Mouse (Mus musculus) CH12.LX (cell line): ENCODE measurements around the gene Arl6ip4. TPM values are rescaled to one million over a fixed set of nuclear protein-coding genes. Genes with fewer than 3 reads are reported as not detected.

Source experiments
- DNase-seq: peaks from one replicate; pipeline ENCODE4 v3.0.0-alpha.2; 2013; ENCODE audit errors: extremely low read depth
- H3K27ac ChIP-seq: 2 replicates; pipeline ENCODE4 v1.5.1; 2012; ENCODE audit warnings: low read depth, mild to moderate bottlenecking, control low read depth, moderate library complexity; ENCODE audit not compliant: insufficient read depth
- H3K27me3 ChIP-seq: replicated peaks from 2 replicates; pipeline ENCODE3; 2012; ENCODE audit warnings: inconsistent platforms
- H3K36me3 ChIP-seq, 2 experiments: replicated peaks in 1 of 2; 2 replicates each; pipeline versions ENCODE3 to v1.6.1; 2012; ENCODE audit warnings: inconsistent platforms in 1 of 2, low read length in 1 of 2, mild to moderate bottlenecking in 1 of 2, mixed read lengths in 1 of 2, moderate library complexity in 1 of 2; ENCODE audit not compliant: control insufficient read depth in 1 of 2, insufficient read depth in 1 of 2
- H3K4me1 ChIP-seq, 2 experiments: 2 replicates each; pipeline ENCODE4 v1.6.1; 2012; ENCODE audit warnings: inconsistent platforms in 1 of 2, moderate library complexity in 1 of 2; ENCODE audit not compliant: insufficient read depth in 2 of 2, control insufficient read depth in 1 of 2
- H3K4me2 ChIP-seq: 2 replicates; pipeline ENCODE4 v1.6.1; 2012; ENCODE audit warnings: low read depth, mild to moderate bottlenecking, control low read depth; ENCODE audit not compliant: poor library complexity, insufficient read depth, severe bottlenecking
- H3K4me3 ChIP-seq, 3 experiments: fragments of 150-350 bp in 1 of 3; sonication (generic) in 1 of 3; replicated peaks in 1 of 3; 2 replicates each; pipeline versions ENCODE3 to v1.5.1; 2011 to 2012; ENCODE audit warnings: low read depth in 2 of 3, low read length in 2 of 3, mild to moderate bottlenecking in 2 of 3, moderate library complexity in 2 of 3, control low read depth in 1 of 3, improper control_type of control experiment in 1 of 3, inconsistent platforms in 1 of 3, mixed read lengths in 1 of 3; ENCODE audit not compliant: poor library complexity in 1 of 3
- H3K79me2 ChIP-seq: replicated peaks from 2 replicates; pipeline ENCODE4 v1.6.1; 2012; ENCODE audit warnings: mild to moderate bottlenecking, moderate library complexity; ENCODE audit not compliant: control insufficient read depth, poor library complexity, insufficient read depth, severe bottlenecking; ENCODE audit errors: extremely low read depth
- H3K9ac ChIP-seq: 2 replicates; pipeline ENCODE4 v1.6.1; 2012; ENCODE audit warnings: low read depth, mild to moderate bottlenecking, control low read depth, moderate library complexity; ENCODE audit not compliant: insufficient read depth
- H3K9me3 ChIP-seq: replicated peaks from 2 replicates; pipeline ENCODE3; 2012; ENCODE audit warnings: low read length, inconsistent platforms, mixed read lengths
- BHLHE40 ChIP-seq: IDR thresholded peaks from 2 replicates; pipeline ENCODE4 v1.6.1; 2011; ENCODE audit warnings: mild to moderate bottlenecking, low read depth, low read length, improper control_type of control experiment
- CHD1 ChIP-seq: IDR thresholded peaks from 2 replicates; pipeline ENCODE4 v1.6.1; 2012; ENCODE audit warnings: low read depth, low read length, improper control_type of control experiment, inconsistent platforms
- CHD2 ChIP-seq: IDR thresholded peaks from 2 replicates; pipeline ENCODE4 v1.6.1; 2011; ENCODE audit warnings: low read length, improper control_type of control experiment
- CTCF ChIP-seq, 2 experiments: IDR thresholded peaks in 1 of 2; conservative IDR thresholded peaks in 1 of 2; 2 replicates each; pipeline ENCODE4 v1.5.1; 2011 to 2012; ENCODE audit warnings: low read depth in 2 of 2, low read length in 2 of 2, improper control_type of control experiment in 1 of 2, inconsistent platforms in 1 of 2, mild to moderate bottlenecking in 1 of 2, moderate library complexity in 1 of 2
- E2F4 ChIP-seq: IDR thresholded peaks from 2 replicates; pipeline ENCODE4 v1.6.1; 2011; ENCODE audit warnings: low read depth, low read length, improper control_type of control experiment; ENCODE audit not compliant: insufficient replicate concordance
- ELF1 ChIP-seq: IDR thresholded peaks from 2 replicates; pipeline ENCODE4 v1.6.1; 2014; ENCODE audit warnings: low read depth, mild to moderate bottlenecking, inconsistent platforms, low read length, improper control_type of control experiment
- EP300 ChIP-seq: IDR thresholded peaks from 2 replicates; pipeline ENCODE4 v1.6.1; 2011; ENCODE audit warnings: low read length, improper control_type of control experiment
- HCFC1 ChIP-seq: IDR thresholded peaks from 2 replicates; pipeline ENCODE4 v1.6.1; 2012; ENCODE audit warnings: low read depth, mild to moderate bottlenecking, inconsistent platforms, low read length, improper control_type of control experiment
- JUN ChIP-seq: IDR thresholded peaks from 2 replicates; pipeline ENCODE4 v1.6.1; 2011; ENCODE audit warnings: low read depth, mild to moderate bottlenecking, low read length, improper control_type of control experiment, moderate library complexity; ENCODE audit not compliant: insufficient read depth
- JUND ChIP-seq: conservative IDR thresholded peaks from 2 replicates; pipeline ENCODE4 v1.6.1; 2011; ENCODE audit warnings: low read depth, low read length, improper control_type of control experiment
- KAT2A ChIP-seq: IDR thresholded peaks from 2 replicates; pipeline ENCODE4 v1.6.1; 2012; ENCODE audit warnings: low read length, improper control_type of control experiment, inconsistent platforms; ENCODE audit not compliant: insufficient replicate concordance
- MAFK ChIP-seq: IDR thresholded peaks from 2 replicates; pipeline ENCODE4 v1.6.1; 2011; ENCODE audit warnings: low read length, improper control_type of control experiment; ENCODE audit not compliant: insufficient replicate concordance
- MAX ChIP-seq: IDR thresholded peaks from 2 replicates; pipeline ENCODE4 v1.6.1; 2011; ENCODE audit warnings: low read length, improper control_type of control experiment
- MEF2A ChIP-seq: IDR thresholded peaks from 2 replicates; pipeline ENCODE4 v1.6.1; 2014; ENCODE audit warnings: low read depth, mild to moderate bottlenecking, inconsistent platforms, low read length, improper control_type of control experiment, borderline replicate concordance
- MXI1 ChIP-seq: IDR thresholded peaks from 2 replicates; pipeline ENCODE4 v1.6.1; 2011; ENCODE audit warnings: mild to moderate bottlenecking, low read depth, low read length, improper control_type of control experiment
- MYC ChIP-seq: IDR thresholded peaks from 2 replicates; pipeline ENCODE4 v1.6.1; 2011; ENCODE audit warnings: low read depth, mild to moderate bottlenecking, improper control_type of control experiment, low read length
- NELFE ChIP-seq: IDR thresholded peaks from 2 replicates; pipeline ENCODE4 v1.6.1; 2011; ENCODE audit warnings: low read depth, low read length, improper control_type of control experiment
- POLR2A ChIP-seq: IDR thresholded peaks from 2 replicates; pipeline ENCODE4 v1.6.1; 2011; ENCODE audit warnings: low read depth, mild to moderate bottlenecking, improper control_type of control experiment, low read length
- POLR2AphosphoS2 ChIP-seq: IDR thresholded peaks from 2 replicates; pipeline ENCODE4 v1.6.1; 2011; ENCODE audit warnings: low read depth, low read length, improper control_type of control experiment
- RAD21 ChIP-seq: IDR thresholded peaks from 2 replicates; pipeline ENCODE4 v1.6.1; 2011; ENCODE audit warnings: low read depth, mild to moderate bottlenecking, low read length, improper control_type of control experiment, moderate library complexity
- RCOR1 ChIP-seq: conservative IDR thresholded peaks from 2 replicates; pipeline ENCODE4 v1.6.1; 2012; ENCODE audit warnings: low read depth, mild to moderate bottlenecking, inconsistent platforms, low read length, improper control_type of control experiment
- SIN3A ChIP-seq: IDR thresholded peaks from 2 replicates; pipeline ENCODE4 v1.6.1; 2012; ENCODE audit warnings: low read length, improper control_type of control experiment, inconsistent platforms
- SMC3 ChIP-seq: IDR thresholded peaks from 2 replicates; pipeline ENCODE4 v1.6.1; 2011; ENCODE audit warnings: low read depth, low read length, improper control_type of control experiment
- TBP ChIP-seq: conservative IDR thresholded peaks from 2 replicates; pipeline ENCODE4 v1.6.1; 2011; ENCODE audit warnings: low read depth, low read length, improper control_type of control experiment
- TCF12 ChIP-seq: IDR thresholded peaks from 2 replicates; pipeline ENCODE4 v1.6.1; 2014; ENCODE audit warnings: low read depth, mild to moderate bottlenecking, inconsistent platforms, low read length, improper control_type of control experiment
- UBTF ChIP-seq: IDR thresholded peaks from 2 replicates; pipeline ENCODE4 v1.6.1; 2012; ENCODE audit warnings: low read depth, mild to moderate bottlenecking, inconsistent platforms, low read length, improper control_type of control experiment, moderate library complexity
- ZC3H11A ChIP-seq: IDR thresholded peaks from 2 replicates; pipeline ENCODE4 v1.6.1; 2012; ENCODE audit warnings: low read depth, mild to moderate bottlenecking, inconsistent platforms, low read length, improper control_type of control experiment
- ZMIZ1 ChIP-seq: IDR thresholded peaks from 2 replicates; pipeline ENCODE4 v1.6.1; 2012; ENCODE audit warnings: low read depth, mild to moderate bottlenecking, inconsistent platforms, low read length, improper control_type of control experiment
- ZNF384 ChIP-seq: IDR thresholded peaks from 2 replicates; pipeline ENCODE4 v1.6.1; 2012; ENCODE audit warnings: low read depth, low read length, improper control_type of control experiment, inconsistent platforms
- dilution Hi-C: fragments of 300-500 bp; cut with MboI; formaldehyde crosslinking; loops from 2 replicates; pipeline ENCODE4 v1.14.3; 2020; ENCODE audit warnings: low sequenced_read_pairs; ENCODE audit not compliant: extremely low pct_unique_long_range_greater_than_20kb, extremely low pct_ligation_motif_present
- in situ Hi-C: fragments of 300-500 bp; cut with MboI; formaldehyde crosslinking; loops from 3 replicates; pipeline ENCODE4 v1.14.3; 2019; ENCODE audit warnings: low sequenced_read_pairs, low pct_ligation_motif_present, low pct_unique_long_range_greater_than_20kb, mixed read lengths
- polyA plus RNA-seq: library from polyadenylated mRNA; unstranded; fragments of >175 nt; gene quantifications from 2 replicates; pipeline ENCODE4 v1.2.1, GENCODE M21; 2012; ENCODE audit warnings: low read depth; ENCODE audit not compliant: insufficient read length
- total RNA-seq, 2 experiments: library from RNA; depleted of rRNA; stranded (reverse); fragments of 300-350 nt in 1 of 2; fragments of >200 nt in 1 of 2; gene quantifications; 2 replicates each; pipeline ENCODE4 v1.2.3; 2012 to 2014

Arl6ip4 gene
- total and polyA plus RNA-seq, 3 experiments: 37.2 to 130 (median 63.2) TPM

DNA sequence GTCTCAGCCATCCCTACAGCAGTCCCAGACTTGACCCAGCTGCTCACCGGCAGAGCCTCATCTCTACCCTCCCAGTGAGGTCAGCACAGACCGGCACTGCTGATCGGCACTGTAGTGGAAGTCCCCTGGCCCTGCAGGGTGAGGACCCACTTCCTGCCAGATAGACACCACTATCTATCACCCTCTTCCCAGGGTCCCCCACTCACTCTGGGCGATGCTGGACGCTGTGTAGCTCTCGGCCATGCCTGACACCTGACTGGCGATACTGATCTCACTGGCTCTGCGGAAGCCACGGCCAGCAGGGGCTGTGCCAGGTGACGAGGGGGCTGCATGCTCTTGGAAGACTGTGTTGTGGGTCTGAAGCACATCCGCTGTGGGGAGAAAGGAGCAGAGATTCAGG is 9.2 kb downstream of the Arl6ip4 start:
- no peaks in the 10 kb centered on the region for H3K9me3 ChIP-seq
- DNase-seq: no peak
- in situ Hi-C loops (no loop called here), dilution Hi-C loops (no loop called here)
- H3K4me3 ChIP-seq: no peak overlapping the region
- H3K36me3 ChIP-seq: peaks cover 51 to 98% of the 10 kb centered on the region in 2 experiments
- H3K4me1 ChIP-seq: peaks cover 0 to 9% of the 10 kb centered on the region in 2 experiments; a peak in 2 of 4 replicates
- TF ChIP-seq CTCF (conservative IDR thresholded peaks at IDR 0.05 in 1 of 2, IDR thresholded peaks at IDR 0.05 in 1 of 2; ENCODE audit: low read depth in 2 of 2, low read length in 2 of 2) (no peak), MAFK (no peak), POLR2AphosphoS2 (no peak), RCOR1 (no peak), SMC3 (no peak), CHD2 (no peak), ZC3H11A (no peak), MAX (no peak), JUN (no peak), E2F4 (no peak), EP300 (no peak), MXI1 (no peak), KAT2A (no peak), HCFC1 (no peak), BHLHE40 (no peak), ELF1 (no peak), JUND (no peak), ZNF384 (no peak)
- TF ChIP-seq, all 38 proteins: peak for 0
- no peaks in the 10 kb centered on the region for H3K27me3 ChIP-seq
- no peak overlapping the region for H3K27ac ChIP-seq
- H3K9ac ChIP-seq: no peak overlapping the region
- H3K79me2 ChIP-seq: no peaks in the 10 kb centered on the region
- no peak overlapping the region for H3K4me2 ChIP-seq

DNA sequence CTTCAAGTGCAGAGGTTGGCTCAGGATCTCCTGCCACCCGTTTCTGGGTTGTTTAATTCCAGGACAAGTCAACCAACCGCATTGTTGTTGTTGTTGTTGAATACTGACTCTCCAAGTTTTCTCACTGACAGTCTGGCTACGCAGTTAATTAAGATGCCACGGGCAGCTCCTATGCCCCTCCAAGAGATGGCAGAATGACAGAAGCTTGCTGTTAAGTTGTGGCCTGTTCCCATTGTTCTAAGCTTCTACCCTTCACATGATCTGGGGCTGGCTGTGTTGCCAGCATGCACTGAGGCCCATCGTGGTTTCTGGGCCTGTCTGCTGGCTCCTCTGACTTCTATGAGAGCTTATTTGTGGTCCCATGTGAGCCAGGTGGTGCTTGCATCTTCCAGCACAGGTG is 18.4 kb downstream of the Arl6ip4 start:
- no peak for DNase-seq

More for the DNA sequence above, 18.4 kb downstream of the Arl6ip4 start:
- H3K9ac ChIP-seq: no peak overlapping the region
- H3K27ac ChIP-seq: no peak overlapping the region
- in situ Hi-C loops: no loop called here
- H3K4me1 ChIP-seq: no peaks in the 10 kb centered on the region
- H3K36me3 ChIP-seq: peaks cover 8 to 85% of the 10 kb centered on the region in 2 experiments
- H3K27me3 ChIP-seq: no peaks in the 10 kb centered on the region
- TF ChIP-seq RAD21 (no peak), POLR2AphosphoS2 (no peak), MAFK (no peak), TCF12 (no peak), ELF1 (no peak), SIN3A (no peak), MEF2A (no peak), HCFC1 (no peak), RCOR1 (no peak), UBTF (no peak), MAX (no peak), MYC (no peak), ZMIZ1 (no peak), POLR2A (no peak), MXI1 (no peak), CHD1 (no peak), JUN (no peak), NELFE (no peak), TBP (no peak)
- TF ChIP-seq, all 38 proteins: peak for 0
- H3K4me2 ChIP-seq: no peak overlapping the region
- no peaks in the 10 kb centered on the region for H3K9me3 ChIP-seq
- dilution Hi-C loops: no loop called here
- no peak overlapping the region for H3K4me3 ChIP-seq
- H3K79me2 ChIP-seq: no peaks in the 10 kb centered on the region
